8 mouse cellular contexts compared by ENCODE assay signal in genomic region chr1:105990911-105991761, GRCm38 (mm10). TPM values are rescaled to one million over a fixed set of nuclear protein-coding genes. Genes with fewer than 3 reads are reported as not detected.
DNase-seq lines count a peak whose midpoint lies in the region; ATAC-seq and TF ChIP-seq lines count a peak whose summit lies in the region.

No protein-coding gene starts in this region.

- H3K27ac ChIP-seq in embryonic fibroblast, embryonic 13.5 days (ENCODE audit: insufficient read depth, low read length): peak overlapping the region; percentile 84
- H3K27ac ChIP-seq in heart, embryonic 12.5 days (ENCODE audit: poor library complexity, severe bottlenecking): peak overlapping the region; percentile 98
- peak overlapping the region; percentile 95 for H3K27ac ChIP-seq in kidney, postnatal 0 days
- peak overlapping the region; percentile 90 for H3K27ac ChIP-seq in liver, embryonic 13.5 days
- H3K27ac ChIP-seq in stomach, embryonic 15.5 days: peak overlapping the region; percentile 97

- TF ChIP-seq CTCF in embryonic fibroblast, embryonic 13.5 days (IDR thresholded peaks at IDR 0.05; ENCODE audit: borderline replicate concordance, insufficient read depth, low read length): no peak
- no peak for TF ChIP-seq CTCF in kidney, postnatal 0 days (IDR thresholded peaks at IDR 0.05; ENCODE audit: low read depth)

- WGBS in heart, embryonic 12.5 days: 7% methylated on average over 103 of the region's 104 CpGs
- under 1% methylated on average over 104 of the region's 104 CpGs for WGBS in kidney, postnatal 0 days
- WGBS in liver, embryonic 13.5 days (ENCODE audit: insufficient replicate concordance): under 1% methylated on average over 97 of the region's 104 CpGs
- WGBS in stomach, embryonic 15.5 days: under 1% methylated on average over 92 of the region's 104 CpGs

- H3K9ac ChIP-seq in heart, embryonic 12.5 days: peak overlapping the region; percentile 90
- H3K9ac ChIP-seq in kidney, postnatal 0 days (ENCODE audit: low read depth, low read length): peak overlapping the region; percentile 86
- H3K9ac ChIP-seq in liver, embryonic 13.5 days: peak overlapping the region; percentile 91
- peak overlapping the region; percentile 73 for H3K9ac ChIP-seq in stomach, embryonic 15.5 days

- peak overlapping the region; percentile 95 for H3K4me2 ChIP-seq in heart, embryonic 12.5 days
- peak overlapping the region; percentile 91 for H3K4me2 ChIP-seq in kidney, postnatal 0 days (ENCODE audit: low read length)
- peak overlapping the region; percentile 99 for H3K4me2 ChIP-seq in liver, embryonic 13.5 days
- H3K4me2 ChIP-seq in stomach, embryonic 15.5 days: peak overlapping the region; percentile 95

- peak; percentile 37 for ATAC-seq in heart, embryonic 12.5 days (ENCODE audit: insufficient number of reproducible peaks, low FRiP score)
- peak; percentile 37 for ATAC-seq in kidney, postnatal 0 days (replicated peaks; ENCODE audit: low FRiP score, low read depth)
- peak; percentile 11 for ATAC-seq in liver, embryonic 13.5 days (ENCODE audit: low read depth)
- ATAC-seq in stomach, embryonic 15.5 days (ENCODE audit: insufficient read depth, low FRiP score, low read depth): peak; percentile 2; the same call in 1 of the 2 replicates

- TF ChIP-seq POLR2A in embryonic fibroblast, embryonic 13.5 days (IDR thresholded peaks at IDR 0.05; ENCODE audit: low read depth, low read length): no peak

- H3K4me1 ChIP-seq in embryonic fibroblast, embryonic 13.5 days (ENCODE audit: control insufficient read depth, insufficient read depth, low read length): peaks cover 6% of the 10 kb centered on the region; the same call in 1 of the 2 replicates
- H3K4me1 ChIP-seq in heart, embryonic 12.5 days (replicated peaks): peaks cover 24% of the 10 kb centered on the region
- H3K4me1 ChIP-seq in kidney, postnatal 0 days (replicated peaks; ENCODE audit: insufficient read depth, low read length): peaks cover 3% of the 10 kb centered on the region
- H3K4me1 ChIP-seq in liver, embryonic 13.5 days (replicated peaks): peaks cover 72% of the 10 kb centered on the region
- peaks cover 11% of the 10 kb centered on the region; the same call in 1 of the 2 replicates for H3K4me1 ChIP-seq in stomach, embryonic 15.5 days

- peak overlapping the region; percentile 91 for H3K4me3 ChIP-seq in embryonic fibroblast, embryonic 13.5 days (ENCODE audit: insufficient read depth, low read length)
- H3K4me3 ChIP-seq in heart, embryonic 12.5 days: peak overlapping the region; percentile 70
- peak overlapping the region; percentile 89 for H3K4me3 ChIP-seq in kidney, postnatal 0 days (replicated peaks; ENCODE audit: low read depth, low read length)
- H3K4me3 ChIP-seq in liver, embryonic 13.5 days (replicated peaks): peak overlapping the region; percentile 86
- peak overlapping the region; percentile 81 for H3K4me3 ChIP-seq in stomach, embryonic 15.5 days (replicated peaks)

- no peaks in the 10 kb centered on the region for H3K27me3 ChIP-seq in heart, embryonic 12.5 days (replicated peaks)
- H3K27me3 ChIP-seq in kidney, postnatal 0 days (ENCODE audit: insufficient read depth, low read length): no peaks in the 10 kb centered on the region
- no peaks in the 10 kb centered on the region for H3K27me3 ChIP-seq in liver, embryonic 13.5 days
- H3K27me3 ChIP-seq in stomach, embryonic 15.5 days (replicated peaks): no peaks in the 10 kb centered on the region

- H3K36me3 ChIP-seq in heart, embryonic 12.5 days: no peaks in the 10 kb centered on the region
- H3K36me3 ChIP-seq in kidney, postnatal 0 days (ENCODE audit: insufficient read depth, low read length): no peaks in the 10 kb centered on the region
- no peaks in the 10 kb centered on the region for H3K36me3 ChIP-seq in liver, embryonic 13.5 days
- no peaks in the 10 kb centered on the region for H3K36me3 ChIP-seq in stomach, embryonic 15.5 days

- peak; percentile 49 to 52 for DNase-seq in CD8-positive naive resting alpha-beta T cell, adult 2 months (ENCODE audit: low read depth in 2 of 2, low spot score in 2 of 2)
- DNase-seq in brain, adult 2 months (ENCODE audit: low read depth, low spot score): peak; percentile 78
- DNase-seq in kidney, postnatal 0 days (ENCODE audit: low spot score): peak; percentile 65
- peak; percentile 47 for DNase-seq in liver, embryonic 13.5 days
- peak; percentile 50 to 67 for DNase-seq in natural killer cell, adult 2 months (ENCODE audit: low spot score in 2 of 2)

- H3K9me3 ChIP-seq in heart, embryonic 12.5 days (replicated peaks): no peaks in the 10 kb centered on the region
- H3K9me3 ChIP-seq in kidney, postnatal 0 days (replicated peaks; ENCODE audit: low read length): no peaks in the 10 kb centered on the region
- no peaks in the 10 kb centered on the region for H3K9me3 ChIP-seq in liver, embryonic 13.5 days (replicated peaks)
- H3K9me3 ChIP-seq in stomach, embryonic 15.5 days: no peaks in the 10 kb centered on the region

RNA-seq across cellular contexts. Expression of gene Zcchc2, which starts 0.9 kb away (rescaled TPM):
- polyA plus RNA-seq in embryonic fibroblast, embryonic 13.5 days (2011; ENCODE audit: insufficient read length, low read depth, missing spikeins): 16.3 and 18.3 TPM in 2 replicates
- polyA plus RNA-seq in heart, embryonic 12.5 days (2016; fragmentation: Nextera tagmentation; extraction: Ambion mirVana): 2.0 and 2.3 TPM in 2 replicates
- 2.5 and 2.6 TPM in 2 replicates for polyA plus RNA-seq in kidney, postnatal 0 days (2015; fragmentation: Nextera tagmentation; extraction: Ambion mirVana)
- polyA plus RNA-seq in liver, embryonic 13.5 days (2015; fragmentation: Nextera tagmentation; extraction: Ambion mirVana): 1.2 and 1.4 TPM in 2 replicates
- 2.5 TPM in 2 replicates for polyA plus RNA-seq in stomach, embryonic 15.5 days (2015; fragmentation: Nextera tagmentation; extraction: Ambion mirVana)

Comparison
In these comparisons a context has a peak if more than half of its experiments do, and no peak if none do; other contexts are left out.
1. Peak in every context shown above with its lines: DNase-seq, ATAC-seq, H3K4me3 ChIP-seq and H3K27ac ChIP-seq.